Mouse (Mus musculus): ENCODE results near the gene Atl2. TPM values are rescaled to one million over a fixed set of nuclear protein-coding genes. Genes with fewer than 3 reads are reported as not detected.

The Atl2 gene
- 27.8 and 28.9 TPM in 2 replicates for polyA plus RNA-seq (2012; rRNA removed)

DNA sequence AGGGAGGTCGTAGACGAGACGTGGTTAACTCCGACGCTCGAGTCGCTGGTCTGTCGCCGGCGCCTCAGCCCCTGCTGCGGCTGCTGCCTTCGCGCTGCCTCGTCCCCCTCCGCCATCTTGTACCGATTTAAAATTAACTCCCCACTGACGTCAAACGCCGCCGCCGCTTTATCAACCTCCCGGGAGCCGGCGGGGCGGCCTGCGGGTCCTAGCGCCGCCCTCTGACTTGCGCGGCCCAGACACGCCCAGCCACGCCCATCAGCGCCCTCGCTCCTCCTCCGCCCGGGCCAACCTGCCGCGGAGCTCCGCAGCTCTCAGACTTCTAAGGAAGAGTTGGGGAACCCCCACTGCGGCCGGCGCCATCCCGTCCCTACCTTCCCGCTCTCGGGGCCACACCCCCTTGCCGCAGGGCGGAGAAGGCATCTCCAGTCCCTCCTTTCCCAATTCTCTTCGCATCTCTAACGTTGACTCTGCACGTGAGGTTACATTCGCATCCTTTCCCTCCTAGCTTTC, at the start of gene Atl2:
TSS of gene Atl2 (minus strand) at position 213 of the 513 bp plus-strand sequence.
- peak; percentile 71; the same call in 1 of the 2 replicates for TF ChIP-seq POLR2A (IDR thresholded peaks at IDR 0.05; ENCODE audit: borderline replicate concordance, extremely low read depth, insufficient read depth, insufficient read length, poor library complexity, severe bottlenecking)
- TF ChIP-seq CTCF (IDR thresholded peaks at IDR 0.05; ENCODE audit: borderline replicate concordance, extremely low read depth, insufficient read depth, insufficient read length) = no peak
- peak; percentile 98 for DNase-seq (ENCODE audit: low read depth)

DNA sequence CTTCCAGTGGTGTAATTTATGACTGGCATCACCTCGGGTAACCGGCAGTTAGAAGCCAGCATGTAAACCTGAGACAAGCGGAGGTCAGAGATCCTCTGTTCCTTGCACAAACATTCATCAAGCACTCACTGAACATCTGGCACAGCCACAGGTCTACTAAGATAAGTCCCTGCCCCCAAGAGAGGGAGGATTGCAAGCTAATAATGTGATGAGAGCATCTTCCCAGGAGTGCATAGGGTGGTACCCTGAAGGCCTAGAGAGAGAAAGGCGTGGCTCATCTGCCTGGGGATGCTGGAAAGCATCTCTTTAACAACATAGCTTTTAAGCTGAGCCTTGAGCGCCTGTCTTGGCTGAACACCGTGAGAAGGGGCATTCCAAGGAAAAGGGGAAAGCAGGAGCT, 48.9 kb upstream of the Atl2 start:
- no peak for DNase-seq (ENCODE audit: low read depth)
- TF ChIP-seq CTCF (IDR thresholded peaks at IDR 0.05; ENCODE audit: borderline replicate concordance, extremely low read depth, insufficient read depth, insufficient read length) (no peak), POLR2A (IDR thresholded peaks at IDR 0.05; ENCODE audit: borderline replicate concordance, extremely low read depth, insufficient read depth, insufficient read length, poor library complexity, severe bottlenecking) (no peak)

DNA sequence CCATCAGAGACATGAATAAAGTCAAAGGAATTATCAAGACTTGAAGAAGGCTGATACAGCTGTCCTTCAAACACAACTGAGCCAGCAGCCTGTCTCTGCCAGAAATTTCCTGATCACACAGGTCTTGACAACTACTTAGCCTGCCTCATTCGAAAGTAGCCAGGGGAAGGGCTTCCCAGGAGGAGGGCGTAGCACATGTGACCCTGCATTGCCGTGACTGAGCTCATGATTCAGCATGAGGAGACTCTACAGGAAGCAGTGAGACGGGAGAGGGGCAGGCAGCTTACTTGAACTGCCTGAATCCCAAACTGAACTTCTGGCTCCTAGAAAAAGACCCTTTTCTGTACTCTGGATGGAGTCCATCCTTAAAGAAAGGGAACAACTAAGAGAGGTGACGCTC, 46.5 kb upstream of the Atl2 start:
- no peak for TF ChIP-seq POLR2A (IDR thresholded peaks at IDR 0.05; ENCODE audit: borderline replicate concordance, extremely low read depth, insufficient read depth, insufficient read length, poor library complexity, severe bottlenecking)
- TF ChIP-seq CTCF (IDR thresholded peaks at IDR 0.05; ENCODE audit: borderline replicate concordance, extremely low read depth, insufficient read depth, insufficient read length) = no peak
- DNase-seq (ENCODE audit: low read depth) = no peak

DNA sequence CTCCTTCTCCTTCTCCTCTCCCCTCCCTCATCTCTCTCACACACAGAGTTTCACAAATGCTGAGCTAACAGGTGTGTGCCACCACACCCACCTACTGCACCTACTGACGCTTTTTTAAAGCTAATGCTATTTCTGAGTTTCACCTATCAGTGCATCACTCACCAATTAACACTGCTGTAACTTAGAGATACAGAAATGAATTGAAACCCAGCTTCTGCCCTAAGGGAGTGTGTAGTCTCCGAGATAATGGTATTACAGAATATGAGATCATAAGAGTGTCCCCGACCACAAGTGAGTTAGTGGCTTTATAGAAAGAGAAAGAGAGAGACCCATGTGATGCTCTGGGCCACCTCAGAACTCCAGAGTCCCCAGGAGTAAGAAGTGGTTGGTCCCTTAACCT, 43.2 kb upstream of the Atl2 start:
- DNase-seq (ENCODE audit: low read depth) = no peak
- no peak for TF ChIP-seq POLR2A (IDR thresholded peaks at IDR 0.05; ENCODE audit: borderline replicate concordance, extremely low read depth, insufficient read depth, insufficient read length, poor library complexity, severe bottlenecking)
- TF ChIP-seq CTCF (IDR thresholded peaks at IDR 0.05; ENCODE audit: borderline replicate concordance, extremely low read depth, insufficient read depth, insufficient read length) = no peak

GRCm38 (mm10) chr17:79937921-79938601, 42.1 kb upstream of the Atl2 start:
- TF ChIP-seq CTCF (IDR thresholded peaks at IDR 0.05; ENCODE audit: borderline replicate concordance, extremely low read depth, insufficient read depth, insufficient read length) = no peak
- no peak for TF ChIP-seq POLR2A (IDR thresholded peaks at IDR 0.05; ENCODE audit: borderline replicate concordance, extremely low read depth, insufficient read depth, insufficient read length, poor library complexity, severe bottlenecking)
- peak; percentile 50 for DNase-seq (ENCODE audit: low read depth)

- DNase-seq (ENCODE audit: low read depth) = no peak
- TF ChIP-seq POLR2A (IDR thresholded peaks at IDR 0.05; ENCODE audit: borderline replicate concordance, extremely low read depth, insufficient read depth, insufficient read length, poor library complexity, severe bottlenecking) = no peak
- TF ChIP-seq CTCF (IDR thresholded peaks at IDR 0.05; ENCODE audit: borderline replicate concordance, extremely low read depth, insufficient read depth, insufficient read length) = no peak
Measured at GRCm38 (mm10) chr17:79934370-79934769, 38.4 kb upstream of the Atl2 start.

DNA sequence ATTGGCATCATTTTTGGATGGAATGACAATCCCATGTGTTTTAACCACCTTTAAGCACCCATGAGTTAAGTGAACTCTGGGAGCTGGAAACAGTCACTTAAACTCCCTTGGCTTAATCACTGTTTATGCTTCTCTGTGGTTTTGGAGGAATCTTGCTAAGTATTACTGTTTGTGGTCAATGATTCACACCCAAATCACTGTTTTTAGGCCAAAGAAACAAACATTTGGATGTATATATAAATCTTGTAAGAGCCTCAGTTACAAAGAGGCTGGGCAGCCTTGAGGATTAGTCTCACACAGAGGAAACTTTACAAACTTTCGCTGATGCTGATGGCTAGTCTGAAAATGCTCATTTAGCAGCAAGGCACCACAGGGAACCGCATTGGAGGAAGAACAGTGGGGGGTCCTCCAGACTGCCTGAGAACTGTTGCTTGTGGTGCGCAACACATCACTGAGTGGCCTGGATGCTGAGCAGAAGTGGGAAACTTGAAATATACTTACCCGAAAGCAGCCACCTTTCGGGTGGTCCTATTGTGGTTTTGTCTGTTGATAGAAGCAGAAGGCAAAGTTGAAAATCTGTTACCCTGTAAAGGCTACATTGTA, 36.9 kb upstream of the Atl2 start:
- TF ChIP-seq POLR2A (IDR thresholded peaks at IDR 0.05; ENCODE audit: borderline replicate concordance, extremely low read depth, insufficient read depth, insufficient read length, poor library complexity, severe bottlenecking) = no peak
- no peak for TF ChIP-seq CTCF (IDR thresholded peaks at IDR 0.05; ENCODE audit: borderline replicate concordance, extremely low read depth, insufficient read depth, insufficient read length)
- peak; percentile 7 for DNase-seq (ENCODE audit: low read depth)

DNA sequence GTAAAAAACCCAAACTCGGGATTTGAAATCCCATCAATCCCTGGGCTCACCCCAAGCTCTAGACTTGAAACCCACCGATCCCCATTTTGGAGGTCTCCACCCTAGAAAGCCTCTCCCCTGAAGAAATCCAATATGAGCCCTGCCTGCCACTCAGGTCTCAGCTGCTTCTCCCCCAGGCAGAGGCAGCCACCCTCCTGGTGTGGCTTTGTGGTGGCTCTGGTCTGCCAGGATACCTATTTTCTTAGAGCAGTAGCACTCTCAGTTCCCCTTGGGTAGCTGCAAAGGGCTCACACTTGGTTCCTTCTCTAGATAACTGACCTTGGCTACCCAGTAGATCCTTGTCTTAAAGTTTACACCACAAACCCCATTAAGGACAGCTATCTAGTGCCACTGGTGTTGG, 31.2 kb upstream of the Atl2 start:
- TF ChIP-seq CTCF (IDR thresholded peaks at IDR 0.05; ENCODE audit: borderline replicate concordance, extremely low read depth, insufficient read depth, insufficient read length) (no peak), POLR2A (IDR thresholded peaks at IDR 0.05; ENCODE audit: borderline replicate concordance, extremely low read depth, insufficient read depth, insufficient read length, poor library complexity, severe bottlenecking) (no peak)

GRCm38 (mm10) chr17:79926486-79926885, 30.6 kb upstream of the Atl2 start:
- DNase-seq (ENCODE audit: low read depth) = no peak
- no peak for TF ChIP-seq POLR2A (IDR thresholded peaks at IDR 0.05; ENCODE audit: borderline replicate concordance, extremely low read depth, insufficient read depth, insufficient read length, poor library complexity, severe bottlenecking)
- TF ChIP-seq CTCF (IDR thresholded peaks at IDR 0.05; ENCODE audit: borderline replicate concordance, extremely low read depth, insufficient read depth, insufficient read length) = no peak

More for the DNA sequence above, 31.2 kb upstream of the Atl2 start:
- no peak for DNase-seq (ENCODE audit: low read depth)

- no peak for TF ChIP-seq POLR2A (IDR thresholded peaks at IDR 0.05; ENCODE audit: borderline replicate concordance, extremely low read depth, insufficient read depth, insufficient read length, poor library complexity, severe bottlenecking)
- TF ChIP-seq CTCF (IDR thresholded peaks at IDR 0.05; ENCODE audit: borderline replicate concordance, extremely low read depth, insufficient read depth, insufficient read length) = no peak
Measured at GRCm38 (mm10) chr17:79925865-79926421, 30.0 kb upstream of the Atl2 start.

DNA sequence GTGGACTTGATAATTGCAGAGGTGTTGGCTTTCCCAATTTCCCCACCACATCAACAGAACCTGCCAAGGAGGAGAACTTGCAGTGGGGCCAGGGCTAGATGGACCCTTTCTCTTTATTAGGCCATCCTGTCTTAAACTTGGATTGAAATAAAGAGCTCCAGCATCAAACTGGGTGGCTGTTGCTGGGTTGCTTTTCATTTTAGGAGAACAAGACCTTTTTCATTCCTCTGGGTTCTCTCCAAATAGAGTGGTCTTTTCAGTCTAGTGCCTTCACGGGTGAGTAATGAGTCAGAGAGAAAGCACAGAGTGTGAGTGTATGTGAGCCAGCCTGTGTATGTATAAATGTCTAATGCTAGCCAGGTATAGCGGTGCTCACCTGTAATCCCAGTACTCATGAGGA, 24.4 kb upstream of the Atl2 start:
- TF ChIP-seq POLR2A (IDR thresholded peaks at IDR 0.05; ENCODE audit: borderline replicate concordance, extremely low read depth, insufficient read depth, insufficient read length, poor library complexity, severe bottlenecking) = no peak
- TF ChIP-seq CTCF (IDR thresholded peaks at IDR 0.05; ENCODE audit: borderline replicate concordance, extremely low read depth, insufficient read depth, insufficient read length) = no peak
- no peak for DNase-seq (ENCODE audit: low read depth)

More at GRCm38 (mm10) chr17:79925865-79926421, 30.0 kb upstream of the Atl2 start:
- DNase-seq (ENCODE audit: low read depth) = no peak

All from brain, embryonic 14.5 days (tissue).